ENCODE assay signal across 13 mouse cellular contexts in genomic region chr12:98023655-98024054, GRCm38 (mm10).
DNase-seq lines count a peak whose midpoint lies in the region; ATAC-seq and TF ChIP-seq lines count a peak whose summit lies in the region.
"Had no signal": no experiment of that assay in that cellular context is flagged by ENCODE, and none has a peak within 500 bp of the region (broad histone marks: within the 10 kb centered on the region; RNA-seq: fewer than 3 reads in every experiment).

No protein-coding gene starts in this region.

- H3K27ac ChIP-seq in hindbrain, embryonic 15.5 days (replicated peaks) = no peak overlapping the region
- no peak overlapping the region; the same call in 1 of the 2 replicates for H3K27ac ChIP-seq in hindbrain, embryonic 13.5 days
- peak overlapping the region; percentile 62 for H3K27ac ChIP-seq in forebrain, embryonic 13.5 days
- H3K27ac ChIP-seq in hindbrain, postnatal 0 days = no peak overlapping the region; the same call in 1 of the 2 replicates
- H3K27ac ChIP-seq in midbrain, embryonic 15.5 days = 0 out of 2 replicates have a peak overlapping the region, but pooled peaks have one; percentile 45
- H3K27ac ChIP-seq in limb, embryonic 10.5 days = no peak overlapping the region
- H3K27ac ChIP-seq: embryonic facial prominence, embryonic 12.5 days; stomach, postnatal 0 days had no signal

- H3K4me1 ChIP-seq in hindbrain, embryonic 15.5 days (replicated peaks) = peaks cover 6% of the 10 kb centered on the region; the same call in 1 of the 2 replicates
- H3K4me1 ChIP-seq in hindbrain, embryonic 13.5 days (replicated peaks) = 0 out of 2 replicates have a peak, but pooled peaks cover 7% of the 10 kb centered on the region
- peaks cover 21% of the 10 kb centered on the region for H3K4me1 ChIP-seq in forebrain, embryonic 13.5 days
- H3K4me1 ChIP-seq in hindbrain, postnatal 0 days (ENCODE audit: insufficient read depth, low read length) = no peaks in the 10 kb centered on the region
- 0 out of 2 replicates have a peak, but pooled peaks cover 7% of the 10 kb centered on the region for H3K4me1 ChIP-seq in midbrain, embryonic 15.5 days
- H3K4me1 ChIP-seq in limb, embryonic 10.5 days = no peaks in the 10 kb centered on the region
- H3K4me1 ChIP-seq: embryonic facial prominence, embryonic 12.5 days had no signal

- peak; percentile 44 for DNase-seq in hindbrain, postnatal 0 days (ENCODE audit: low spot score)
- no peak for DNase-seq in limb, embryonic 10.5 days (ENCODE audit: low spot score)
- DNase-seq in right cerebral cortex, postnatal 14 days = no peak
- DNase-seq: kidney, adult 8-10 months; liver had no signal

- H3K9me3 ChIP-seq in hindbrain, embryonic 15.5 days = no peaks in the 10 kb centered on the region
- no peaks in the 10 kb centered on the region for H3K9me3 ChIP-seq in hindbrain, embryonic 13.5 days
- H3K9me3 ChIP-seq in forebrain, embryonic 13.5 days (replicated peaks) = no peaks in the 10 kb centered on the region
- no peaks in the 10 kb centered on the region for H3K9me3 ChIP-seq in hindbrain, postnatal 0 days (ENCODE audit: low read length)
- no peaks in the 10 kb centered on the region for H3K9me3 ChIP-seq in midbrain, embryonic 15.5 days
- H3K9me3 ChIP-seq in limb, embryonic 10.5 days (replicated peaks) = no peaks in the 10 kb centered on the region
- H3K9me3 ChIP-seq: embryonic facial prominence, embryonic 12.5 days had no signal

- no peak overlapping the region for H3K4me3 ChIP-seq in hindbrain, embryonic 15.5 days
- H3K4me3 ChIP-seq in hindbrain, embryonic 13.5 days = no peak overlapping the region
- H3K4me3 ChIP-seq in forebrain, embryonic 13.5 days = no peak overlapping the region
- H3K4me3 ChIP-seq in hindbrain, postnatal 0 days (ENCODE audit: low read length) = no peak overlapping the region
- H3K4me3 ChIP-seq in midbrain, embryonic 15.5 days = no peak overlapping the region
- no peak overlapping the region for H3K4me3 ChIP-seq in limb, embryonic 10.5 days
- H3K4me3 ChIP-seq: embryonic facial prominence, embryonic 12.5 days had no signal

- TF ChIP-seq CTCF in hindbrain, postnatal 0 days (IDR thresholded peaks at IDR 0.05; ENCODE audit: low read depth) = no peak

- no peak overlapping the region for H3K9ac ChIP-seq in hindbrain, embryonic 15.5 days
- H3K9ac ChIP-seq in hindbrain, embryonic 13.5 days = no peak overlapping the region
- H3K9ac ChIP-seq in forebrain, embryonic 13.5 days = no peak overlapping the region
- no peak overlapping the region for H3K9ac ChIP-seq in hindbrain, postnatal 0 days (replicated peaks; ENCODE audit: low read length)
- no peak overlapping the region for H3K9ac ChIP-seq in midbrain, embryonic 15.5 days
- H3K9ac ChIP-seq: embryonic facial prominence, embryonic 12.5 days had no signal

- H3K27me3 ChIP-seq in hindbrain, embryonic 15.5 days = no peaks in the 10 kb centered on the region
- H3K27me3 ChIP-seq in hindbrain, embryonic 13.5 days = no peaks in the 10 kb centered on the region
- H3K27me3 ChIP-seq in forebrain, embryonic 13.5 days = no peaks in the 10 kb centered on the region
- H3K27me3 ChIP-seq in hindbrain, postnatal 0 days (ENCODE audit: insufficient read depth, low read length) = no peaks in the 10 kb centered on the region
- no peaks in the 10 kb centered on the region for H3K27me3 ChIP-seq in midbrain, embryonic 15.5 days (replicated peaks)
- no peaks in the 10 kb centered on the region for H3K27me3 ChIP-seq in limb, embryonic 10.5 days (ENCODE audit: low read depth, poor library complexity, severe bottlenecking)
- H3K27me3 ChIP-seq: CH12.LX; embryonic facial prominence, embryonic 12.5 days; Patski had no signal

- H3K36me3 ChIP-seq in hindbrain, embryonic 15.5 days = no peaks in the 10 kb centered on the region
- H3K36me3 ChIP-seq in hindbrain, embryonic 13.5 days = no peaks in the 10 kb centered on the region
- no peaks in the 10 kb centered on the region for H3K36me3 ChIP-seq in forebrain, embryonic 13.5 days (ENCODE audit: poor library complexity, severe bottlenecking)
- H3K36me3 ChIP-seq in hindbrain, postnatal 0 days (ENCODE audit: insufficient read depth, low read length) = no peaks in the 10 kb centered on the region
- no peaks in the 10 kb centered on the region for H3K36me3 ChIP-seq in midbrain, embryonic 15.5 days (replicated peaks)
- no peaks in the 10 kb centered on the region for H3K36me3 ChIP-seq in limb, embryonic 10.5 days
- H3K36me3 ChIP-seq: embryonic facial prominence, embryonic 12.5 days had no signal

- 37% methylated on average over 6 of the region's 6 CpGs for WGBS in hindbrain, embryonic 15.5 days
- WGBS in hindbrain, embryonic 13.5 days = 49% methylated on average over 6 of the region's 6 CpGs
- WGBS in forebrain, embryonic 13.5 days = 30% methylated on average over 6 of the region's 6 CpGs
- 36% methylated on average over 6 of the region's 6 CpGs for WGBS in hindbrain, postnatal 0 days
- WGBS in midbrain, embryonic 15.5 days = 22% methylated on average over 6 of the region's 6 CpGs
- 91% methylated on average over 6 of the region's 6 CpGs for WGBS in limb, embryonic 10.5 days

- no peak overlapping the region for H3K4me2 ChIP-seq in hindbrain, embryonic 15.5 days
- no peak overlapping the region for H3K4me2 ChIP-seq in hindbrain, embryonic 13.5 days
- H3K4me2 ChIP-seq in forebrain, embryonic 13.5 days = 0 out of 2 replicates have a peak overlapping the region, but pooled peaks have one; percentile 4
- no peak overlapping the region for H3K4me2 ChIP-seq in hindbrain, postnatal 0 days (ENCODE audit: low read depth, low read length)
- no peak overlapping the region for H3K4me2 ChIP-seq in midbrain, embryonic 15.5 days
- H3K4me2 ChIP-seq: embryonic facial prominence, embryonic 12.5 days had no signal

- ATAC-seq in hindbrain, embryonic 15.5 days (ENCODE audit: low FRiP score, low read depth) = peak; percentile 45; the same call in 1 of the 2 replicates
- ATAC-seq in hindbrain, embryonic 13.5 days (ENCODE audit: low FRiP score) = no peak
- ATAC-seq in forebrain, embryonic 13.5 days = peak; percentile 96
- peak; percentile 56 for ATAC-seq in hindbrain, postnatal 0 days
- ATAC-seq in midbrain, embryonic 15.5 days (replicated peaks) = peak; percentile 82
- ATAC-seq: Patski had no signal

Comparison
In these comparisons a context has a peak if more than half of its experiments do, and no peak if none do; other contexts are left out.
1. H3K27ac ChIP-seq: peak in forebrain, embryonic 13.5 days (single experiment) and midbrain, embryonic 15.5 days (single experiment); none in hindbrain, embryonic 15.5 days (single experiment), hindbrain, embryonic 13.5 days (single experiment), hindbrain, postnatal 0 days (single experiment) and limb, embryonic 10.5 days (single experiment).